Mouse (Mus musculus) left cerebral cortex, postnatal 10 days (tissue): ENCODE measurements around the gene BC005624. TPM values are rescaled to one million over a fixed set of nuclear protein-coding genes. Genes with fewer than 3 reads are reported as not detected.
"Not testable (repeated sequence)": the region's sequence is repeated elsewhere in the genome, so short reads cannot be mapped to it uniquely, and the experiment has no call there.

Experiments
- DNase-seq, 2 experiments: peaks; one replicate each; pipeline ENCODE4 v3.0.0; 2021 to 2022; ENCODE audit warnings: low spot score in 2 of 2, mixed read lengths in 1 of 2; ENCODE audit errors: extremely low spot score in 1 of 2
- intact Hi-C: fragments of 180-260 bp; cut with DNase I; formaldehyde crosslinking; loops from one replicate; pipeline ENCODE4 v1.15.1; 2025
- total RNA-seq, 2 experiments: library from RNA; stranded (reverse); gene quantifications; 2 replicates each; pipeline ENCODE4 v1.2.3; 2021

The BC005624 gene
- total RNA-seq, 2 experiments from 2014 or later: 50.7 to 53.3 TPM

DNA sequence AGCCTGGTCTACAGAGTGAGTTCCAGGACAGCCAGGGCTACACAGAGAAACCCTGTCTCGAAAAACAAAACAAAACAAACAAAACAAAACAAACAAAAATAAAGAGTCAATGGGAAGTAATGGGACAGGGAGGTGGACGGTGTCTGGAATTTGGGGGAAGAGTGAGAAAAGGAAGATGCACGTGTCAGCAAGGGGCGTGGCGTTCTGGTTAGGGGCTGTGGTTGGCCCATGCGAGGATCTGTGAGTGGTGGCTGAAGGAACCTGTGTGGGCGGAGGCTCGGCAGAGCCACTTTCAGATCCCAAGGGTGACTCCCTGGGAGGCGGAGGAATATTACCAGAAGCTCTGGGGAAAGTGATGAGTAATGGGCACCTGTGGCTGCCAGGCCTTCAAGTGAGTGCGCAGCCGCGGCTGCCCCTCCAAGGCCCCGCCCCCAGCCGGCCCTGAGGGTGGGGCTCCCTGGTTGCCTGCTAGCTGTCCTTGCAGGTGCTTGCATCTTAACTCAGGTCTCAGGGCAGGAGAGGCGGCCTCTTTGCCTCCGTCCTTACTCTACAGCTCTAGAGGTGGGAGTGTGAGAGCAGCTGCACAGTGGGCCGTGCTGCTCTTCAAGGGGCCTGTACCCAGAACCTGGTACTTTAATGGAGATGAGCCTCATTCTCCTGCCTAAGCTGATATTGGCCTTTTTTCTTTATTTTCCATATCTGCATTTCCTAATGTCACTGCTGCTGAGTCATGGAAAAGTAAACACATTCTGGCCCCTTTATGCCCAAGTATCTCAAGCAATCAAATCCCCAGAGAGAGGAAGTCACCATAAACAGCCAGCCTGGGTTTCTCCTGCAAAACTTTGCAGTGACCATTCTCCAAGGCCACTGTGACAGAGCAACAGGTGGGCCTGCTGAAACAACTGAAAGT lies 3.4 kb upstream of the BC005624 start:
- intact Hi-C loops: no loop called here
- DNase-seq: peak in 1 of 2 experiments; percentile 62

DNA sequence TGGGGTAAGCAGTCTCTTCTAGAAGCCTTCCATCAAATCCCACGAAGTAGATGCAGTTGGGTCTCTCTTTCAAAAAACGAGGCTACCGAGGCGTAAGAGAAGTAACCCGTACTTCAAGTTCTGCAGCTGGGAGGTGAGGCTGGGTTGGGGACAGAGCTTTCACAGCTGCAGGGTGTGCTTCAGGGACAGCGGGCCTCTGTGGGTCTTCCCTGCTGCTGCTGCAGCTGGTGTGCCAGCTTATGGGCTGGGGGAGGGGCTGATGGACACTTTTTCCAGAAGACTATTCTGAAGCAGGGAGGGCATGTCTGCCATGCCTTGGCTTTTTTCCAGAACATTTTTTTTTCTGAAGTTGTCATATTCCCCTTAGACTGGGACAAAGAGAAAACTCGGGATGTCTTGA lies 1.0 kb upstream of the BC005624 start:
- DNase-seq: peak in 1 of 2 experiments; percentile 53
- intact Hi-C loops: no loop called here

DNA sequence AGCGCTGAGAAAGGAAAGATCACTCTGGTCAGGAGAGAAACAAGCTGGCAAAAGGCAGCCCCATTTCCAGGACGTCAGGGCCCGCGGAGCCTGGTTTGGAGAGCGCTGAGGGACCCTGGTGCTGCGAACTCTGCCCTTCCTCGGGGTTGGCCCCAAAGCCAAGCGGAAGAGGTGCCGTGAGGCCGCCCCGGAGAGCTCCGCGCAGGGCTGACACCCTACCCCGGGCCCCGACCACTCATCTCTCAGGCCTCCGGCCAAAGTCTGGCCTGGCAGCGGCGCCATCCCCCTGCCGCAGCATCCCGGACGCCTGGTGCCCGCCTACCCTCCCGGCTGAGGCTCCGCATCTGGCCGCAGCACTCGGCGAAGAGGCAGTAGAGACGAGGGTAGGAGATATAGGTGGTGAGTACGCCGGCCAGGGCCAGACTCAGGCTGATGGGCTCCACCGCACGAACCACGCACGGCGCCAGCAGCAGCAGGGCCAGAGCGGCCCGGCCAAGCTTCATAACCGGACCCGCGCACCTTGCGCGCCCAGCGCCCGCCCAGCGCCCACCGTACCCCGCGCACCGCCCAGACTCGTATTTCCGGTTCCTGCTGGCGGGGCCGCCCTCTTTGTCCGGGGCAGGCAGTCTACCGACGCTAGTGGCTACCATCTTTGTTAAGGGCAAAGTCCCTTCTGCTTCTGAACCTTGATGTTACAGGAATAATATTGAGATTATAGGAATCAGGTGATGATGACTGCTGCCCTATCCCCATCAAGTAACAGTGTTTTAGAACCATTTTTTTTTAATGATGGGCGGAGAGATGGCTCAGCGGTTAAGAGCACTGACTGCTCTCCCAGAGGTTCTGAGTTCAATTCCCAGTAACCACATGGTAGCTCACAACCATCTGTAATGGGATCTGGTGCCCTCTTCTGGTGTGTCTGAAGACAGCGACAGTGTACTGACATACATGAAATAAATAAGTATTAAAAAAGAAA lies 14.4 kb downstream of the BC005624 start, which contains the start of gene Tor1a:
Tor1a (minus strand) TSS at position 582 of the 976 bp plus-strand sequence.
- intact Hi-C loops: no loop called here
- peak; percentile 89 to 95 for DNase-seq

DNA sequence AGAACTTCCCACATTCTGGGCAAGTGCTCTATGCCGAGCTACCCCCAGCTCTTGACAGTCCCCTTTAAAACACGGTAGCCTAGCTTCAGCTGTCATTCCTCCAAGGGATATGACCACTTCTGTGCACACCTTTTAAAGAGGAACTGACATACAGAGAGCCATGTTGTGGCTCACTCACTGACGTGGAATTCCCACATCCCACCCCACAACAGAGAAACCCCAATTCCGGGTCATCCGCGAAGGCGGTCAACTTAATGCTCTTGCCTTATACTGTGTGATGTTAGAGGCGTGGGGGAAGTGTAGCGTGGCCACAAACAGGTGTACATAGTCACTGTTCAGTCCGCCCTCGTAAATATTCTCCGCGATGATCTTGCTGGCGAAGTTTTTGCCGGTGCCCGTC lies 15.2 kb downstream of the BC005624 start:
- DNase-seq: no peak
- intact Hi-C loops: no loop called here

DNA sequence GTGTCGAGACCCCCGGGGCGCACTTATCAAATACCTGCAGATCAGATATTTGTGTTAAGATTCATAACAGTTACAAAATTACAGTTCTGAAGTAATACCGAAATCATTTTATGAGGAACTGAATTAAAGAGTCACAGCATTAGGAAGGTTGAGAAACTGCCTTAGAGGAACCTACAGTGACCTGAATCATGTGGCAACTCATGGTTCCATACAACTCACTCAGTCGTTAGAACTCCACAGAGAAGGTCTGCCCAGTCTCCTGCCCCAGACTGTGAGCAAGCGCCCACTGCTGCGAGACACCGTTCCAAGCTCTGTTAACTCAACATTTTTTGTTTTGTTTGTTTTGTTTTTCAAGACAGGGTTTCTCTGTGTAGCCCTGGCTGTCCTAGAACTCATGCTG lies 16.4 kb downstream of the BC005624 start:
- DNase-seq: no peak
- intact Hi-C loops: no loop called here

DNA sequence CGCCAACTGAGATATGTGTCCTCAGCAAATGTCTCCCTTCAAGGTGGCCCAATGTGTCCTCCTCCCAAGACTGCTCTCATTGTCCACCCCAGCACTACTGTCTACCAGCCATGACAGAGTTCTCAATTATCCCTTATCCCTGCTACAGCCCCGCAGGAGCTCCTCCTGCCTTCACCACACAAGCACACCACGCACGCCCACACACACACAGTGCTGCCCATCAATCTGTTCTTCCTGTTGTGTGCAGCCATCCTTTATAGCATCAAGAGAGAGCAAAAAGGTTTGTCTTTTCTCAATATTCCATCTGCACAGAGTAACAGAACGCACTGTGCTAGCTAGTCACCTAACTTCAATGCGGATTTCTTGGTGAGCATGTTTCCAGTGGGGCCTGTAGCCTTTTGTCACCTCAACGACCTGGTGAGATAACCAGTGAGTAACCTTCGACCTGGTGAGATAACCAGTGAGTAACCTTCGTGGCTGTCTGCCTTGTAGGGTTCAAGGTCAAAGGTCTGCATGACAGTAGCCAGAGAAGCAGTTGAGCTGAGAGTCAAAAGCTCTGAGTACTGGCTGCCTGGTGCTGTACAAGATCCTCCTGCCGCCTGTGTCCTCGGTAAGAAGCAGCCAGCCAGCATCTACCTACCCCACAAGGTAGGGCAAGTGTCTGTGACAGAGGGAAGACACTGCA lies 19.3 kb downstream of the BC005624 start:
- intact Hi-C loops: no loop called here
- no peak for DNase-seq

DNA sequence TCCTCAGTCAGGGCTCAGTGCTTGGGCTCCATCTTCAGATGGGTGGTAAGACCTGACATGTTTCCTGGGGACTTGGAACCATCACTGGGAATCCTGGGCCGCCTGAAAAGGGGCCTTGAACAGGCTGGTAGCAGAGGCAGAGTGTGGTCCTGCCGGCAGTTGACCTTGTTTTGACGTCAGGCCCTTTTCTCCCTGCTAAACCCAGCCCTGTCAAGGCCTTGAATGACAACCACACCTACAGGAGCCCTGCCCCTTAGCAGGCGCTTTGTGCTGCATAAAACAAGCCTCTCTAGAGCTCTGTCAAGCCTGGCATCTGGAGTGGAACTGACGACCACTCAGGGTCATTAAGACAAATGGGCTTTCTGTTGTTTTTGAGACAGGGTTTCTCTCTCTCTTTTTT lies 22.1 kb downstream of the BC005624 start:
- intact Hi-C loops: no loop called here

DNA sequence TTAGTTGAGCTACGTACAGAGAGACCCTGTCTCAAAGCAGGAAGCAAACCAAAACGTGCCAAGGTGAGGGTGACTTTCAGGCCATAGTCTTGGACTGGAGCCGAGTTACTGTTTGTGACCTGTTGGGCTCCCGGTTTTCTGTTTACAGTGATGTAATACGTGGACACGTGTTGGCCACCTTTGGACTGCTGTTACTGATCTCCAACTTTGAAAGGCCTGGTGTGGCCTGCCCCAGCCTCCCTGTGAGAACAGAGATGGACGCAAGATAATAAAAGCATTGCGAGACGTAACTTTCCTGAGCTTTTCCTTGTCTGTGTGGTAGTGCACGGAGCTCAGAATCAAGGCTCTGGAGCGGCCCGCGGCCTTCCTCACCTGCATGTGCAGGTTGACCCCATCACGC lies 23.3 kb downstream of the BC005624 start:
- intact Hi-C loops: no loop called here
- DNase-seq: no peak

More for the DNA sequence above, 22.1 kb downstream of the BC005624 start:
- DNase-seq: no peak

DNA sequence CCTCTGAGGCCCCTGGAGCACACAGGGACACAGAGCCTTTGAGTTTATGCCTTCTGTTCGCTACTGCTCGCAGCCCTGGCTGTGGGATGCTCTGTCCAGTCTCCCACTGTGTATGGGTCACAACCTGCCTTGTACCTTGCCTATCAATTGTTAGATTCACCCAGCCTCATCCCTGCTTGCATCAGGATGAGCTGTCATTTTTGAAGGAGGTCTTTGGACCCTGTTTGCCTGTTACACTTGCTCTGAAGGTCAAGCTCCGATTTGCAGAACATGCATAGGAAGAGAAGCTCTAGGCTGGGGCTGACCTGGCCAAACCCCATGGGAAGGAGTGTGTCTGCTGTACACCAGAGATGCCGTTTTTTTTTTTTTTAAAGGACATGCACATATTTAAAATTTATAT lies 24.5 kb downstream of the BC005624 start:
- intact Hi-C loops: no loop called here

DNA sequence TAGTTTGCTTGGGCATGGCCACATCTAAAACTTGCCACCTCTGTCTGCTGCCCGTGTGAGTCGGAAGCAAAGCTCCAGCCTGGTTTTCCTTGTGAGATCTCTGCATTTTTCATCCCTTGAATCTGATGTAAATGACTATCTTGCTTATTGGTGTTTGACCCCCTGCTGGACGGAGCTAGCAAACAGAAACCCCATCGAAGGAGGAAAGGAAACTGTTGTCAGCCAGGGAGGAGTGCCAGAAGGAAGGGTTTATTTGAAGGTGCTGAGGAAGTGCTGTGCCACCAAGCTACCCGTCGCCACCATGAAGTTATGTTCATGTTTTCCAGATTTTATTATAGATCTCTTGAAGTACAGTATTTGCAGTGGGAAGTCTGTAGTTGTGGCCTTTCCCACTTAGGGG lies 27.2 kb downstream of the BC005624 start:
- intact Hi-C loops: no loop called here
- DNase-seq: no peak

More for the DNA sequence above, 24.5 kb downstream of the BC005624 start:
- no peak for DNase-seq

DNA sequence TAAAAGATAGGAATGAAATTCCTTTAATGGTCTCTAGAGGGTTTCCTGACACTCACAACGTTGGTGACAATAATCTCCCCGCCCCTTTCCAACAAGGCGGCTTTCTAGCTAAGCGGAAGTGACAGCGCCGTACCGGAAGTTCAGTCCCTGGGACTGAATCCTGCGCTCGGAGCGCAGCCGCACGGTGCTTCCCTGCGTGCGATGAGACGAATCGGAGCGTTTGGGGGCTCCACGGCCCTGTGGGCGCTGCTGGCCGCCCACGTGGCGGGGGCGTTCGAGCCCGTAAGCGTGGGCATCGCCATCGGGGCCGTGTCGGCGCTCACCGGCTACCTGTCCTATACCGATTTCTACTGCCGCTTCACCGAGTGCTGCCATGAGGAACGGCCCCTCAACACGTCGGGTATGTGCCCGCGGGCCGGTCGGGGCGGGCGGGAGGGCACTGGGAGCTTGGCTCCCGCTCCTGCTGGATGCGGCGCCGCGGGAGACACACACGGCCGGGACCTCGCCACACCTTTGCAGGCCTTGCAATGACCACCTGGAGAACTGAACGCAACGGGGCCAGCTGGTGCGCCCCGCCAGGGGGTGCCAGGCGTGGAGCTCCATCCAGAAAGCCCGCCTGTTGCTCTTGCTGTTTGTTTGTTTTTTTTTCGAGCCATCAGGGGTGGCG lies 29.0 kb downstream of the BC005624 start, which contains the start of gene Tor1b:
Tor1b (plus strand) TSS at position 136 of the 667 bp plus-strand sequence.
- intact Hi-C loops: no loop called here

DNA sequence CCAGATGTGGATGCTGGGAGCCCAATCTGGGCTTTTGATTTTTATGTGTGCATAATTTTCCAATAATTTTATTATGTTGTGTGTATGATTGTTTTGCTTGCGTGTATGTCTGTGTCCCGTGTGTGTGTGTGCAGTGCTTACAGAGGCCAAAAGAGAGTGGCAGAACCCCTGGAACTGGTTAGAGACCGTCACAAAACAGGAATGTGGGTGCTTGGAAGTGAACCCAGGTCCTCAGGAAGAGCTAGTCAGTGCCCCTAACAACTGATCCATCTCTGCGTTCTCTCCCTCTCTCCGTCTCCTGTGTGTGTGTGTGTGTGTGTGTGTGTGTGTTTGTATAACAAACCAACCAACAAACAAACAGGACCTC lies 29.6 kb downstream of the BC005624 start:
- DNase-seq: no peak
- intact Hi-C loops: no loop called here

More for the DNA sequence above, 29.0 kb downstream of the BC005624 start, which contains the start of gene Tor1b:
- peak; percentile 90 to 91 for DNase-seq

DNA sequence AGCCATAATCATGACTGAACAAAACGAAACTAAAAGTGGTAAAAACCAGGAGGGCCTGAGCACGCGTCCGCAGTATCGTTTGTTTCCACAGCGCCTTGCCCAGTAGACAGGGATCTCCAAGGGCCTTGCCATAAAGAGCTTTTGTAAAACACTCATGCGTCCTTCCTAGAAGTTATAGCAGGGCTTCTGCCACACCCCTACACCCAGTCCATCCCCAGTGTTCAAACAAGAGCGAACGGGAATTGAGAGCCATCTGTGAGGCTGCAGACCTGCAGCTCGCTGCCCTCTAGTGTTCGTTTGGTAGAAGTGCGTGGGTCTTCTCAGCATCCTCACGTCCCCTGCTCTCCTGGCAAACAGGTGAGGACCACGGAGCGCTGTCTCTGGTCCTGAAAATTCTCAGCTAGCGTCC lies 39.4 kb downstream of the BC005624 start:
- DNase-seq: peak; percentile 55 to 62
- intact Hi-C loops: no loop called here

DNA sequence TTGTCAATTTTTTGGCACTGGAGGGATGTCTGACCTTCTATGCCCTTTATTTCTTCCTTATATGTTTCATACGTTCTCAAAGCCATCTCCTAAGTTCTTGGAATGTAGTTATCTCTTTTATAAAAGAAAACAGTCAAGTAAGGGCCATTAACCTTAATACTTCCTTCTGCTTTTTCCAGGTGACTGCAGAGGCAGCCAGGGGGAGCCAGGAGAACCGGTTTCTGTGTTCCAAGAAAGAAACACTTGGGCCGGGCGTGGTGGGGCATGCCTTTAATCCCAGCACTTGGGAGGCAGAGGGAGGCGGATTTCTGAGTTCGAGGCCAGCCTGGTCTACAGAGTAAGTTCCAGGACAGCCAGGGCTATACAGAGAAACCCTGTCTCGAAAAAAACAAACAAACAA lies 39.9 kb downstream of the BC005624 start:
- DNase-seq, intact Hi-C loops: not testable (repeated sequence)

DNA sequence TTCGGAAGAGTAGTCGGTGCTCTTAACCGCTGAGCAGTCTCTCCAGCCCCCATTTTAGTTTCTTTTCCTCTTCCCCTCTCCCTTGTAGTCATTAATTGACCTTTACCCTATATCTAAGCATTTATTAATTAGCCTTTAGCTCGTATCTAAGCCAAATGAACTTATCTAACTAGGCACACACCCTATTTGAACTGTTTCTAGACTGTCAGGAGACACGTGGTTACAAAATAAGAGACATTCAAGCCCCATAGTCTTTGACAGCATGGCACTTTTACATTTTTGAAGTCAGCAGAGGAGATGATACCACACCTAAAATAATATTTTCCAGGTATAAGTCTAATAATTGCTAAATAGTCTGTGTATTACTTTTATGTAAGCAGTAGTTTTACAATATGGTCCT lies 40.4 kb downstream of the BC005624 start:
- intact Hi-C loops: no loop called here

DNA sequence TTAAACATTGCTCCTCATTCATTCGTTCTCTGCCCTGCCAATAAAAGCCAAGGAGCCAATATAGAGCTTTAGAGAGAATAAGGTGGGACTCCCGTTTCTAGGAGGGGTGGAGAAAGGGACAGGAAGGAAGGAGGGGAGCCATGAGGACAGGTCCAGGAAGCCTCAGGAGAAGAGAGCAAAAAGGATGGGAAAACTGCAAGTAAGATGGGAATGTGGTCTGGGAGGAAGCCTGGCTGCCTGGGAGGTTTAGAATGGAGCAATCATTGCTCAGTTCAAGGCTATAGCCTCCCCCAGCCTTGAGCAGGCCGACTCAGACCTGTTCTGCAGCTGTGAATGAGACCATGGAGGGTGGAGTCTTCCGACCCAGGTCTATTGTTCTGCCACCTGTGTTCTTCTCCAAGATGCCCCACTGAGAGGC lies 43.4 kb downstream of the BC005624 start:
- no peak for DNase-seq
- intact Hi-C loops: no loop called here

More for the DNA sequence above, 40.4 kb downstream of the BC005624 start:
- no peak for DNase-seq

DNA sequence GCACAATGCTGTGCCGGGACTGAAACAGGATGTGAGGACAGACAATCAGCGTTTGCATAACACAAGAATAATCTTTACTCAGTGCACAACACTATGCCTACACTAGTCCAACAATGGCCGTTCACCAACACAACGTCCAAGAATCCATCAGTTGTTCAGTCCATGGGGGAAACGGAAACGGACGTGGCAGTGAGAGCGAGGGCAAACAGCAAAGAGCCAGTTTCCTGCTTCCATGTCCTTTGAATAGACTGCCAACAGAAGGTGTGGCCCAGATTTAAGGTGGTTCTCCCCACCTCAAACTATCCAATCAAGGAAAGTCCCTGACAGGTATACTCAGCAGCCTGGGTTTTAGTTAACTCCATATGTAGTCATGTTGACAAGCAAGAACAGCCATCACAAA lies 44.3 kb downstream of the BC005624 start:
- intact Hi-C loops: no loop called here
- no peak for DNase-seq

DNA sequence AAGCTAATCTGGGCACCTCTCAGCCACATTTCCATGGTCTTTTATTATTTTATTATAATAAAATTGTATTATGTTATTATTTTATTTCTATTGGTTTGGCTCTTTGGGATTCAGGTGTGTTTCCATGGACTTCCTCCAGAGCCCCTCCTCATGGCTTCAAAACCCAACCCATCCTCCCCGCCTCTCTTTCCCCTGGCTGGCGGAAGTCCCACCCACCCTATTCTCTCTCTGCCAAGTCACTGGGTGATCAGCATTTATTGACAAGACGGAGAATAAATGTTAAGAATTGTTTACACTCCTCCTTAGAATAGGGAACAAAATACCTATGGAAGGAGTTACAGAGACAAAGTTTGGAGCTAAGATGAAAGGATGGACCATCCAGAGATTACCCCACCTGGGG lies 45.2 kb downstream of the BC005624 start:
- no peak for DNase-seq
- intact Hi-C loops: no loop called here
